Mouse (Mus musculus) liver, embryonic 14.5 days (tissue): ENCODE measurements around the gene Il16.

Experiments
- CTCF ChIP-seq: IDR thresholded peaks from 2 replicates; pipeline ENCODE4 v1.5.1; 2016; ENCODE audit warnings: antibody characterized with exemption, low read depth, control low read depth
- EP300 ChIP-seq: IDR thresholded peaks from 2 replicates; pipeline ENCODE4 v1.6.1; 2016; ENCODE audit warnings: antibody characterized with exemption, low read depth

DNA sequence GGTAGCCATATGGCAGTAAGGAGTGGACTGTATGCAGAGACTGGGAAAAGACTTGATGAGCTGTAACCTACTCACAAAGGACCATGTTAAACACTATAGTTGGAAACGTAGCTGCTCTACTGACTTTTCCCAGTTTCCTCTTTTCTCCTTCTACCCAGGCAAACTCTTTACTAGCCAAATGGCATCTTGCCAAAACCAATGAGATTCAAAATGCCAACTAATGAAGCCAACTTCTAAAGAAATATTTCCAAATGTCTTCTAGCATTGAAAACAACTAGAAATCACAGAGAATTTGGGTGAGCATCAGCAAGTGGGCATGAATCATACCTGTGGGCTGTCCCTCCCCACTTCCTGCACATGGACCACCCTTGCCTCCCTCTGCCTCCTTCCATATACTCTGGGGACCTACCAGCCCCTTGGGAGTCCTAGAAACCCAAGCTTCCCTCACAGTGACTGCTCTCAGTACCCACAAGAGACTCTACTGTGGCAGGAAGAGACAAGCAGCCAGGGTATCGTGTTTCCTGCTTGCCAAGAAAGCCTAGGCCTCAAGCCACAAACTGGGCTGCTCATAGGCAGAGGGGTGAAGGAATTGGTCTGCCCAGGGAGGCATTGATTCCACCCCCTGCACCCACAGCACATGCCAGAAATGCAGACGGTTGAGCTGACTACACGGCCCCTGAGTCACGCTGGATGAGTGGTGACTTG lies 28.4 kb downstream of the Il16 start:
- no peak for TF ChIP-seq CTCF
- TF ChIP-seq EP300 = no peak
